8 mouse cellular contexts compared by ENCODE assay signal in the genomic region with DNA sequence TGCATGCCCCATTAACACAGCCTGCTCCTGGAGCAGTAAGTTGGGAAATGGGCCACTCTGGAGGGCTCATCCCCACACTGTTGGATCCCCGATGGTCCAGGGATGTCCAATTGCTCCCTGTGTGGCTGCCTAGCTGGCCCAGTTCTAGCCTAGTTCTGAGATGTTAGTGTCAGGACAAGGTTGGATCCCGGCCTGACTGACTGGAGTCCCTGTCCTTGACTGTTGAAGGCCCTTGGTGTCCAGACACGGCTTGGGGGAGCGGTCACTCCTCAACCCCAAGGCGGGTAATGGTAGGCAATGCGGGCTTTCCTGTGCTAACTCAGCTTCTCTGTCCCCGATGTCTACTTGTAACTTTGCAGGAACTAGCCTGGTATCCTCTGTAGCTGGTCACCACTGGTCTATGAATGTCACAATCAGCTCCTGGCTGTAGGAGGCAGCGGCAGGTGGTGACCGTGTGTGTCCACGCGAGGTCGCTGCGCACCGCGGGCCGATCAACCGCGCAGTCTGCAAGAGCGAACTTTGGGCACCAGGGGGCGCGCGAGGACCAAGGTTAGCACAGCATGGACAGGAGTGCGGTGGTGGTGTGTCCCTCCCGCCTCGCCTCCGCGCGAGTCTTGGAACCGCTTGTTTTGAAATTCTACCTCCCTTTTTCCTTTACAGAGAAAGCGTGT. TPM values are rescaled to one million over a fixed set of nuclear protein-coding genes. Genes with fewer than 3 reads are reported as not detected.
DNase-seq lines count a peak whose midpoint lies in the region; ATAC-seq and TF ChIP-seq lines count a peak whose summit lies in the region.

No protein-coding gene starts in this region.

- no peaks in the 10 kb centered on the region for H3K36me3 ChIP-seq in heart, embryonic 11.5 days (ENCODE audit: control insufficient read depth, insufficient read depth, low read length)
- H3K36me3 ChIP-seq in kidney, embryonic 15.5 days, result no peaks in the 10 kb centered on the region
- no peaks in the 10 kb centered on the region for H3K36me3 ChIP-seq in limb, embryonic 15.5 days

- H3K4me3 ChIP-seq in bone marrow macrophage, adult 2 months (ENCODE audit: insufficient read depth, low read length), result no peak overlapping the region
- H3K4me3 ChIP-seq in embryonic fibroblast, embryonic 13.5 days (ENCODE audit: insufficient read depth, low read length), result no peak overlapping the region
- H3K4me3 ChIP-seq in heart, embryonic 11.5 days (ENCODE audit: low read depth, low read length), result no peak overlapping the region; the same call in 1 of the 2 replicates
- peak overlapping the region; percentile 26 for H3K4me3 ChIP-seq in kidney, embryonic 15.5 days (replicated peaks)
- H3K4me3 ChIP-seq in limb, embryonic 15.5 days, result peak overlapping the region; percentile 14; the same call in 1 of the 2 replicates

- H3K4me1 ChIP-seq in bone marrow macrophage, adult 2 months (ENCODE audit: control insufficient read depth, insufficient read depth, low read length), result no peaks in the 10 kb centered on the region
- H3K4me1 ChIP-seq in embryonic fibroblast, embryonic 13.5 days (ENCODE audit: control insufficient read depth, insufficient read depth, low read length), result no peaks in the 10 kb centered on the region
- H3K4me1 ChIP-seq in heart, embryonic 11.5 days (ENCODE audit: control insufficient read depth, insufficient read depth, low read length), result no peaks in the 10 kb centered on the region
- H3K4me1 ChIP-seq in kidney, embryonic 15.5 days, result peaks cover 6% of the 10 kb centered on the region
- peaks cover 6% of the 10 kb centered on the region; the same call in 1 of the 2 replicates for H3K4me1 ChIP-seq in limb, embryonic 15.5 days

- H3K9me3 ChIP-seq in heart, embryonic 11.5 days (replicated peaks; ENCODE audit: control insufficient read depth, low read length), result no peaks in the 10 kb centered on the region
- no peaks in the 10 kb centered on the region for H3K9me3 ChIP-seq in kidney, embryonic 15.5 days (replicated peaks)
- no peaks in the 10 kb centered on the region for H3K9me3 ChIP-seq in limb, embryonic 15.5 days

- H3K27ac ChIP-seq in bone marrow macrophage, adult 2 months (ENCODE audit: insufficient read depth, low read depth, low read length), result no peak overlapping the region
- no peak overlapping the region for H3K27ac ChIP-seq in embryonic fibroblast, embryonic 13.5 days (ENCODE audit: insufficient read depth, low read length)
- H3K27ac ChIP-seq in heart, embryonic 11.5 days (ENCODE audit: low read depth, low read length), result no peak overlapping the region
- no peak overlapping the region for H3K27ac ChIP-seq in kidney, embryonic 15.5 days
- no peak overlapping the region for H3K27ac ChIP-seq in limb, embryonic 15.5 days

- H3K27me3 ChIP-seq in heart, embryonic 11.5 days (ENCODE audit: control insufficient read depth, insufficient read depth, low read length), result peaks cover 9% of the 10 kb centered on the region; the same call in 1 of the 2 replicates
- H3K27me3 ChIP-seq in kidney, embryonic 15.5 days, result peaks cover 10% of the 10 kb centered on the region
- H3K27me3 ChIP-seq in limb, embryonic 15.5 days, result peaks cover 14% of the 10 kb centered on the region

- peak; percentile 98 to 99 for DNase-seq in B cell, adult 2 months
- DNase-seq in monocyte, adult 2 months (ENCODE audit: low read depth in 1 of 2, low spot score in 2 of 2), result peak; percentile 81 to 91
- DNase-seq in spleen, postnatal 14 days (ENCODE audit: low spot score in 2 of 2), result peak; percentile 82 to 92

- peak; percentile 95 for TF ChIP-seq CTCF in bone marrow macrophage, adult 2 months (IDR thresholded peaks at IDR 0.05; ENCODE audit: low read depth, low read length)
- peak; percentile 100 for TF ChIP-seq CTCF in embryonic fibroblast, embryonic 13.5 days (IDR thresholded peaks at IDR 0.05; ENCODE audit: borderline replicate concordance, insufficient read depth, low read length)

- 13% methylated on average over 30 of the region's 30 CpGs for WGBS in heart, embryonic 11.5 days (ENCODE audit: insufficient replicate concordance)
- WGBS in kidney, embryonic 15.5 days, result 15% methylated on average over 30 of the region's 30 CpGs
- 15% methylated on average over 30 of the region's 30 CpGs for WGBS in limb, embryonic 15.5 days

- no peak for TF ChIP-seq POLR2A in bone marrow macrophage, adult 2 months (IDR thresholded peaks at IDR 0.05; ENCODE audit: borderline replicate concordance, low read depth, low read length)
- TF ChIP-seq POLR2A in embryonic fibroblast, embryonic 13.5 days (IDR thresholded peaks at IDR 0.05; ENCODE audit: low read depth, low read length), result no peak

- no peak overlapping the region for H3K9ac ChIP-seq in heart, embryonic 11.5 days (ENCODE audit: low read depth, low read length)
- no peak overlapping the region for H3K9ac ChIP-seq in kidney, embryonic 15.5 days
- no peak overlapping the region for H3K9ac ChIP-seq in limb, embryonic 15.5 days

- ATAC-seq in heart, embryonic 11.5 days (replicated peaks; ENCODE audit: insufficient number of reproducible peaks, low FRiP score, low TSS enrichment), result peak; percentile 80
- peak; percentile 89 for ATAC-seq in kidney, embryonic 15.5 days (replicated peaks; ENCODE audit: low FRiP score)
- ATAC-seq in limb, embryonic 15.5 days (ENCODE audit: insufficient number of reproducible peaks, low FRiP score, low TSS enrichment, low read depth), result peak; percentile 79

- peak overlapping the region; percentile 53 for H3K4me2 ChIP-seq in heart, embryonic 11.5 days
- peak overlapping the region; percentile 61 for H3K4me2 ChIP-seq in kidney, embryonic 15.5 days
- peak overlapping the region; percentile 39 for H3K4me2 ChIP-seq in limb, embryonic 15.5 days

RNA-seq across cellular contexts. Expression of gene Glrx3, which starts 40.7 kb away (rescaled TPM):
- polyA plus RNA-seq in bone marrow macrophage, adult 2 months (2012; ENCODE audit: insufficient read depth, insufficient read length, missing spikeins), result 56.0 and 72.5 TPM in 2 replicates
- polyA plus RNA-seq in embryonic fibroblast, embryonic 13.5 days (2011; ENCODE audit: insufficient read length, low read depth, missing spikeins), result 260 and 300 TPM in 2 replicates
- 202 and 211 TPM in 2 replicates for polyA plus RNA-seq in heart, embryonic 11.5 days (2014; fragmentation: Nextera tagmentation; extraction: Ambion mirVana)
- 251 and 262 TPM in 2 replicates for polyA plus RNA-seq in kidney, embryonic 15.5 days (2015; fragmentation: Nextera tagmentation; extraction: Ambion mirVana)
- polyA plus RNA-seq in limb, embryonic 15.5 days (2015; fragmentation: Nextera tagmentation; extraction: Ambion mirVana), result 215 and 226 TPM in 2 replicates

Comparison
In these comparisons a context has a peak if more than half of its experiments do, and no peak if none do; other contexts are left out.
1. H3K4me3 ChIP-seq: peak in kidney, embryonic 15.5 days (single experiment) and limb, embryonic 15.5 days (single experiment); none in bone marrow macrophage, adult 2 months (single experiment), embryonic fibroblast, embryonic 13.5 days (single experiment) and heart, embryonic 11.5 days (single experiment).
2. Peak in every context shown above with its lines, with median percentiles within 50 percentile points of each other: DNase-seq, ATAC-seq and H3K4me2 ChIP-seq.